Mouse (Mus musculus): Measurements from ENCODE around the gene Gm9573.

The Gm9573 gene

DNA sequence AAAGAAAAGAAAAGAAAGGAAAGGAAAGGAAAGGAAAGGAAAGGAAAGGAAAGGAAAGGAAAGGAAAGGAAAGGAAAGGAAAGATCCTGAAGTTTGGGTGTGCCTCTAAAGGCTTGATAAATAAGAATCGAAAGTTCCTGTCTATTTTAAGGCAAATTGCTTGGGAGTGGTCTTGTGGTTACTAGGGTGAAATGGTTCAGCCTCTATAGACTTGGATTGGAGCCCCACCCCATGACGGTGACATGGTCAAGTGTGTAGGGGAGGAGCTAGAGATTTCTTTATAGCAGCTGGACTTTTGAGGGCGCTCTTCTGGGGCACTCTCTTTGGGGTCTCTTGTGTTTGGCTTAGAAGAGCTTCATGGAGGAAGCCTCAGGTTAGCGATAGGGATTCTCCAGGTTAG is 32.7 kb downstream of the Gm9573 start:
- no peak for DNase-seq

DNA sequence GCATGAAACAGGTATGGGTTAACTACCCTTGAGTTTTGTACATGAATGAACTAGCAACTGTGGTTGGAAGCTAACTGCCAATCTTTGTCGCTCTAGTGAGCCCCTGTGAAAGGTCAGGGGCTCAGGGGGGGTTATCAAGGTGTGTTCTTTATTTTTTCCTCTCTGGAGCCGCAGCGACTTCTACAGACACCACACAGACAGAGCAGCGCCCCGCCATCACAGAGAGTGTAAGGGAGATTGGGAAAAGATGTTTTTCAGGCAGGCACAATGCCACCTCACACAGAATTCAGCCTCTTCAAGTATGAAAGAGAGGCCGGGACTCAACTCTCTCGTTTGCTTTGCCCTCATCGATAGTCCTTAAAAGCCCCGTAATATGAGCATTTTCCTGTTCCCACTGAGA is 34.3 kb downstream of the Gm9573 start:
- DNase-seq = no peak

DNA sequence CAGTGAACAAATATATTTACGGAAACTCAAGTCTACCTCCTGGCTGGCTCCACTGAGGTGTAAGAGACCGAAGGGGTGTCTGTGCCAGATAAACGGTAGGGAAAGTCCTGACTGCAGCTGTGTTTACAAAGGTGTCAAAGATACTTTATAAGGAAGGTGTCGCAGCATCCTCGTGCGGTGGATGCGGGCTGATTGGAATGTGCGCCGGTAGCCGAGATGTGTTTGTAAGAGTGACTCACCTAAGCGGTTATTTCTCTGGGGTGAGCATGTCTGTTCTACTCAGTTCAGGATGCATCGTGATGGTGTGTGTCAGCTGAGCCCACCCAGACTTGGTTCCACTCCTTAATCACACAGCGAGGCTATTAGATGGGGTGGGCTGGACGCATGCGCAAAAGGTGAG is 34.7 kb downstream of the Gm9573 start:
- DNase-seq = no peak

DNA sequence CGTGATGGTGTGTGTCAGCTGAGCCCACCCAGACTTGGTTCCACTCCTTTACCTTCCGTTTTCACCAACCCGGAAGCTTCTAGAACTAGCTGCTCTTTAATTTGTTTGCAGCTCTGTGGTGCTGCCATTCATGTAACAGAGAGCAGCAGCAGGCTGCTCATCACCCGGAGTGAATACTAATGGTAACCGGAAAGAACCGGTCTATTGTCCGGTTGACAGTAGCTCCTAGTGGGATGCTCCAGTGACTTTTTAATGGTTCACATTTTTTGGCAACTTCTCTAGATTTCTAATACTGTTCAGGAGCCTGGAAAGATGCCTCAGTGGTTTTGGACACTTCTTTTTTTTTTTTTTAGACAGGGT is 35.2 kb downstream of the Gm9573 start:
- DNase-seq = no peak

DNA sequence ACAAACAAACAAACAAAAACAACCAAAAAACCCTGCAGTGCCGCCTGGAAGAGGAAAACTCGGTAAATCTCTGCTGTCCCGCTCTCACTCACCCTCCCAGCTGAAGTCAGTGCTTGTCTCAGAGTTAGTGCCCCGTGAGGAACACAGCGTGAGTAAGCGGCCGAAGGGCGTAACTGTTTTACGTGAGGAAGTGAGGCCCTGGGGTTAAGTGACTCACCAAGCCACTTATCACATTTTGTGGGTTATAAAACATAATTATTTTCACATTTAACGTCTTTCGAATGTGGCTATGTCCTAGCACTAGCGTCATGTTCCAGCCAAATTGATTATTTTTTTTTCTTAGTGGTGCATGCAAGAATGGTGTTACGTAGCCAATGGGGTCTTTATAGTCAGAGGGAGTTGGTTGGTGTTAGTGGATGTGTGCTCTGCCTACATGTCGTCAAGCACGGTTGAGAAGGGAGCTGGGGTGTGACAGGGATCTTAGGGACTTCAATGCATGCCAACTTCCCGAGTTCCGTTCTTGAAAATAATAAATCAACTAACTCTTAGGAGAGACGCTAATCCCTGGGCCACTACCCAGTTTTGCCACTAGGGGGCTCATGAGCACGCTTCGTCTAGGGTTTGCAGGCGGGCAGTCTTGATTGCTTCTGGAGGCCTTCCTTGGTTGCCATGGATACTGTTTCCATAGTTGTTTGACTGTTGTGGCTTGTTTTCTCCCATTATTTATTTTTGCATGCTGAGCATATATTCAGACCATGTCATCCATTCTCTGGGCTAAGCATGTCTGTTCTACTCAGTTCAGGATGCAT is 35.8 kb downstream of the Gm9573 start:
- DNase-seq = peak; percentile 81

DNA sequence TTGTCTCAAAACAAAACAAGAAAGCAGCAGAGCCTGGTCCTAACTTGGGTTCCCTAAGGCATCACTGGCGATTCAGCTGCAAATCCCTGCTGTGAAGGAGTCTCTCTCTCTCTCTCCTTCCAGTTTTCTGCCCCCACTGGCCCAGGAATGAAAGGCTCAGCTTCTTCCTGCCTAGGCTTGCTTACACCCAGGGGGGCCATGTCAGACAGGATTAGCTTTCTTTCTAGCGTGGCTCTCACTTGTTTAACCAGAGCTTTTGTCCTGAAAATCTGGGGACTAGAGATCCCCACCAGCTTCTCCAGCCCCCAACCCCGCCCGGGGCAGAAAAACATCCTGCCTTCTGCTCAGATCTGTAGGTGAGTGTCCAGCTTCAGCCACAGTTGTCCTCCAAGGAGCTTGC is 38.0 kb downstream of the Gm9573 start:
- DNase-seq = no peak

DNA sequence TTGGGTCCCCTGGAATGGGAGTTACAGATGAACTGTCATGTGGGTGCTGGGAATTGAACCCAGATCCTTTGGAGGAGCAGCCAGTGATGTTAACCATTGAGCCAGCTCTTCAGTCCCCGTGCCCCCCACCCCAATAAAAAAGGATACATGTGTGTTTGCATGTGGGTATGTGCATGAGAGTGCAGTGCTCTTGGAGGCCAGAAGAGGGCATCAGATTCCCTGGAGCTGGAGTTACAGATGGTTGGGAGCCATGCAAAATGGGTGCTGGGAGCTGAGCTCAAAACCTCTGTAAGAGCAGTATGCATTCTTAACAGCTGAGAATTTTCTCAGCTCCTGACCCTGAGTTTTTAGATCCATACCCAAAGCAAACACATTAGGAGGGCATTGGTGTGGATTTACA is 39.1 kb downstream of the Gm9573 start:
- DNase-seq = no peak

DNA sequence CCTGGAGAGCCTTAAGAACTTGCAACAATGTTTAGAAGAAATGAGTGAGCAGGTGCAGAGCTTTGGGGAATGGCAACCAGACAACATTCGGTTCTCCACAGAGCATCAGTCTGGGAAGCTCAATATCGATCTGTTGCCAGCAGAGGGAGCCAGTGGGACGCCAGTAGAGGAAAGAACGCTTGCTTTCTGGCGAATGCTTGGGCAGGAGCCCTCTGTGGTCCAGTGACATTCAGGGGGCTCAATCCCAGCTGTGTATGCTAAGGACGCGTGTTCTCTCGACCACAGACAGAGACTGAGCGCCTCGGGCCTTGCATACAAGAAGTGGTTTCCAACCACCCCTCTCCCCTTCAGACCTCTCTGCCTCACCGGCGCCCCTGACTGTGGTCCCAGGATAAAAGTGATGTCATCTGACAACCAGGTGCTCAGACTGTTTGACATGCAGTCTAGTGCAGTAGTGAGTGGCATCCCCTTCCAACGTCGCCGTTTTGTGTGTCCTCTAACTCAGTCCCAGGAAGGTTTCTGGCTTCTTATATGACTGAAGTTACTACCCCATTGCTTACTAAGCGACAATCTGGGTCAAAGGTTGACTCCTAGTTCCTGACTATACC is 42.0 kb downstream of the Gm9573 start:
- DNase-seq = peak; percentile 84

DNA sequence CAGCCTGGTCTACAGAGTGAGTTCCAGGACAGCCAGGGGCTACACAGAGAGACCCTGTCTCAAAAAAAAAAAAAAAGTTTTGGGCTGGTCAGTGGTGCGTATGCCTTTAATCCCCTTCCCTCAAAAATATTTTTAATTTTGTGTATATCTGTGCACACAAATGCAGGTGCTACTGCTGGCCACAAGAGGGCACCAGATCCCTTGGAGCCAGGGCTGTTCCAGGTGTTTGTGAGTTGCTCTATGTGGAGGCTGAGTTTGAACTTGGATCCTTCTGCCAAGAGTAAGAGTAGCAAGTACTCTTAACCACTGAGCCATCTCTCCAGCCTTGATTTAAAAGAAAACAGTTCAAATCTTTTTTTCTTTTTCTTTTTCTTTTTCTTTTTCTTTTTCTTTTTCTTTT is 43.5 kb downstream of the Gm9573 start:
- no peak for DNase-seq

DNA sequence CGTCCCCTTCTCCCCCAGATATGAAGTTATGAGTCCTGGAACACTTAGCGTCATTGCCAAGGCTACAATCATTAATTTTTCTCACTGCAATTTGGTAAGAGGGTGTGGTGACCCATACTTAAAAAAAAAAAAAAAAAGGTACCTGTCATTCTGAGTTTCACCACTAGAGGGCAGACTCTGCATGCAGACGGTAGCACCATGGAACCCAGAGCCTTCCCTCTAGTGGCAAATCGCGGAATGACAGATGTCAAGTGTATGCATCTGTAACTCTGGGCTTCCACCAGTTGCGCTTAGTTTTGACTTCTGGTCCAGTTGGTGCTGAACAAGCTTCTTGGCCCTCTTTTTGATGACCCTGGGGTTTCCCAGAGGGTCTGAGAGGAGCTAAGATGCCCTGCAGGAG is 48.2 kb downstream of the Gm9573 start:
- DNase-seq = peak; percentile 94

DNA sequence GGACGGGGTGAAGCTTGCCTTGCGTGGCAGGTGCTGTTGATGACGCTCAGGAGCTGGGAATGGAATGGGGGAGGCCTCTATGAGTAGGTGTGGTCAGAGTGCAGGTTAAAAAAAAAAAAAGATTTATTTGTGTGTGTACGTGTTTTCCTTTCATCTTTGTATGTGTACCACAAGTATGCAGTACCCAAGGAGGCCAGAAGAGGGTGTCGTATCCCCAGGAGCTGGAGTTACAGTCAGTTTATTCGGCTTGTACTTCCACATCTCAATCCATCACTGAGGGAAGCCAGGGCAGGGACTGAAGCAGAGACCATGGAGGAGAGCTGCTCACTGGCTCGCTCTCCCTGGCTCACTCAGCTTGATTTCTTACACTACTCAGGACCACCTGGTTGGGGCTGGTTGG is 55.0 kb downstream of the Gm9573 start:
- no peak for DNase-seq

DNA sequence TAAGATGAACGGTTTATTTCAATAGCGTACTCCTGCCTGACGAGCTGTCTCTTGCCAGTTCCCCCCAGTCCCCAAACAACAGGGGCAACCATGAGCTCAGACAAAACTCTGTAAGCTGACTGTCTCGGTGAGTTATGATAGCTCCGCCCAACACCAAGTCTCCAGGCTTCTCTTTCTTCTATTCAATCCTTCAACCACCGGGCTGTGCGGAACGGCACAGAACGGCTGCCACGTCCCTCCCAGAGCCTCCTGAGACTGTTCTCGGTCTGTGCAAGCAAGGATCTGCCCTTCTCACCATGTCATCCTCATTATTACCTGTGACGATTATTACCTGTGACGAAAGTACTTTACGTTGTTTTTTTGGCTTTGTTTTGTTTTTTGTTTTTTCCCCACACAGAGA is 55.6 kb downstream of the Gm9573 start:
- DNase-seq = no peak

DNA sequence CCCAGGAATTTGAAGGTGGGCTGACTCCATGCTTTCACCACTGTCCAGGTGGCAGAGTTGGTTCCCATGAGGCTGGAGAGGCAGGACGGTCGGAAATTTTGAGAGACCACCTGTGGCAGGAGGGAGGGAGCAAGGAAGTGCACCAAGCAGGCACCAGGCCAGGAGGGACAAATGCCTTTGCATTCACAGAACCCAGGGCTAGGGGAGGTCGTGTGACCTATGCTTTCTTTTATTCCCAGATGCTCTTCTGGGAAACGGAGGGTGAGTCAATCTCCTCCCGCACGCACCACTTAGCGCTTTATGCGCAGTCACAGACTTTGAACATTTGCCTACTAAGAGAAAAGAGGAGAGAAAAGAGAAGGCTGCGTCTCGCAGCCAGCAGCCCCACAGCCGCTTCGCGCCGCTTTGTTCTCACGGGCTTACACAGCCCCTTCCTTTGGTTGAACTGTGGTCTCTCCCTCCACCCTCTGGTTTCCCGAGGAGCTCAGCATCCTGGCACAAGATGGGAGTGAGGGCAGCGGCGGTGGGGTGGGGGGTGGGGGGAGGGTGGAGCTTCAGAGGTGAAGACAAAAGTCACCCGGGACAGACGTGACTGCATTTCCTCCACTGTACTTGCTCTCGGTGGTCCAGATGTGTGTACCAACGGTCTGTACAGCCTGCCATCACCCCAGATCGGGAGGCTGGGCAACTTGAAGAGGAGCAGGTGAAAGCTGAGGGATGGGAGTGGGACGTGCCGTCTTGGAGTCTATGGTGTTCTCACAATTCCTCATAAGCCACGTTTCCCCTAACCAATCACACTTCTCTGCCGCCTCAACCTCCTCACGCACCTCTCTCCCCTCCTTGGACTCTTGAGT is 57.1 kb downstream of the Gm9573 start:
- DNase-seq = no peak
